Mouse (Mus musculus) liver, embryonic 18 days (tissue): ENCODE results near the gene Trim21. TPM values are rescaled to one million over a fixed set of nuclear protein-coding genes. Genes with fewer than 3 reads are reported as not detected.

Experiments
- polyA plus RNA-seq: library from polyadenylated mRNA; depleted of rRNA; stranded (reverse); fragments of >200 nt; gene quantifications from 2 replicates; pipeline ENCODE4 v1.2.3, GENCODE M21; 2012; rRNA removed

Trim21 gene
- 6.6 and 7.2 TPM in 2 replicates for polyA plus RNA-seq

DNA sequence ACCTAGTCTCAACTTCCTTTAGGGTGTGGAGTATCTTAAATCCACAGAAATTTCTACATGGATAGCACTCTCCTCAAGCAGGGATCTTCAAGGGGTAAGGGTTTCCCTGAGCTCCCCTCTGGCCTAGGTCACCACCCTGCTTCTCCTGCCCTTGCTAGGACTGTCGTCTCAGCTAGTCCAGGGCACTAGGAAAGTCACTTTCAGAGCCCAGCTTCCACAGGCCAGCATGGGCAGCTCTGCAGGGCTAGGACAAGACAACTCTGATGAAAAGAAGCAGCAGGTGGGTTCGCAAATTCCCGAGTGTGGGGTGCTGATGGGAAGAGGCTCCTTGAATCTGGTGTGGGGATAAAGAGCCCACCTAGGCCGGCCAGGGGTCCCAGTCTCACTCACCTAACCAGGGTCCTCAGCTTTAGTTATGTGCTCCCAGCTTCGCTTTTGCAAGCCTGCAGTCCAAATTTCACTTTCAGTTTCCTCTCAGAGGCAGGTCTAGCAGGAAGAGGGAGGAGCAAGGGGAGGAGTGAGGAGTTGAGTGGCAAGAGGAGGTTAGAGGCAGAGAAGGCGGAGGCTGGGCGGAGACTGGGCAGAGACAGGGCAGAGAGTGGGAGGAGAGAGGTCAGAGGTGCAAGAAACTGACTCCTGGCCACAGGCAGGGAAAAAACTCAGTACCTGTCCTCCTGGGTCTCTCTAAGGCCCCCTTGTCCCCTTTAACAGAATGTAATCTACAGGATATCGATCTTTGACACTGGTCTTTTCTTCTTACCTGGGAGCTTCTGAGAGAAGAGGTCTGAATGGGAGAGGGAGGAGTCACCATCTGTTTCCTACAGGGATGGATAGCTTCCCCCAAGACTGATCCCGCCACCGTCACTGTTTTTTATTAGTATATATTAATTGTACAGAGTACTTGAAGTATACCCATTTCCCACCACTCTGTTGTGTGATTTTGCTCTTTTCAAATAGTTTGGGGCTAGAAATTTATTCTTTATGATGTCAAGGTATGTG, at the start of gene Trim21:
Gene Trim21 (minus strand): TSS at position 488 of the 999 bp plus-strand sequence.

GRCm38 (mm10) chr7:102597378-102598031, 32.2 kb upstream of the Trim21 start, which contains the start of gene Olfr552:
Gene Olfr552 (plus strand): TSS chr7:102597770.

GRCm38 (mm10) chr7:102591786-102592185, 26.5 kb upstream of the Trim21 start, which contains the start of gene Olfr551:
Gene Olfr551 (minus strand): TSS chr7:102591886.

DNA sequence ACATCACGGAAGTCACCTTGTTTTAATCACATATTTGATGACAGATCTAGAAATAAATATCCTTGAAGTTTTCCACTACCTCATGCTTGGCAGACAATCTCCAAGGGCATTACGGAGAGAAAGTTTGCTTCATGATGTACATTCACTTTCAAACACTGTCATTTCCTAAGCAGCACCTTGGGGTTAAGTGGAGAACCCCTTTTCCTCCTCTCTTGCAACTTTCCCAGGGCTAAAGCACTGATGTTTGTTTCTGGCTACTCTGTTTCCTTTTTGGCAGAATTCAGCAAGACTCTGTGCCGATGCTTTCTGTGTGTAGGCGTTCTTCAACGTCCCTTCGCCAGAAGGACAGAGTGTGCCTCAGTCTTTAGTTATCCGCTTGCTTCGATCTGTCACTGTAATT, 5.9 kb upstream of the Trim21 start, which contains the start of gene Olfr550:
Gene Olfr550 (plus strand): TSS at position 301 of the 400 bp plus-strand sequence.

GRCm38 (mm10) chr7:102549570-102549969, 15.7 kb downstream of the Trim21 start, which contains the start of gene Olfr549:
Gene Olfr549 (plus strand): TSS chr7:102549870.

DNA sequence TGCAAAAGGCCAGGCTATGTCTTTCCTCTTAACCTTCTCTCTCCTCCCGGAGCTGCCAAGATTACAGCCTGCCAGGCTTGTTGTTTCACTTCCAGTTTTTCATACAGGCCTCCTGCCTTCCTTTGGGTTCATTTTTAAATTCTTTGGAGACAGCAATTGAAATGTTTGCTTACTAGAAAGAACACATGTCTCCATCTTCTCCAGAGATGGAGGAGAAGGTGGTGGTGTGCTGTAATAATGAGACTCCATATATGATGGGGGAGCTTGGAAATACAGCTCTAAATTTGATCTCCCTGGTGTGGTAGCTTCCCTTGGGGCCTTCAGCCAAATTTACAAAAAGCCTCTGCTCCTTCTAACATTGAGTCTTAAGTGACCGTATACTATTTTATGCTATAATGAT, 24.7 kb downstream of the Trim21 start, which contains the start of gene Olfr548-ps1:
Gene Olfr548-ps1 (plus strand): TSS at position 301 of the 400 bp plus-strand sequence.

DNA sequence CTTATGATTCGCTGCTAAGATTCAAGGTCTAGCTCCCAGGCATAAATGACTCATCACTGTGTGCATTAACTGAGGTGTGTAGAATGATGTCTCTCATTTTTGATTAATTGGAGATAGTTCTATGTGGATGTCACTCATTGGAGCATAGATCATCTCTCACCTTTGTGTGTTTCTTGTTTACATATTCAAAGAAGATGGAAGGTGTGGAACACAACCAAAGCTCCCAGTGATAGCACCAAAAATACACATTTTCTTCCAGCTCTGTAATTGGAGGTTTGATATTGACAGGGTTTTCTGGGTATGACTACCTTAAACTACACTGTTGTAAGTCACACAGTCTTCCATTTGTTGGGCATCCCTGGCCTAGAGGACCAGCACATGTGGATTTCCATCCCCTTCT, 30.8 kb downstream of the Trim21 start, which contains the start of gene Olfr547:
Gene Olfr547 (plus strand): TSS at position 301 of the 400 bp plus-strand sequence.

Other genes with a start within 250 kb of the Trim21 start
- 46.4 and 47.7 TPM in 2 replicates for gene Rrm1, start 123.8 kb downstream of the Trim21 start, polyA plus RNA-seq
- gene Olfr543, start 83.8 kb downstream of the Trim21 start, polyA plus RNA-seq, result not detected in 2 replicates
- gene Olfr544, start 77.2 kb downstream of the Trim21 start, polyA plus RNA-seq, result not detected in 2 replicates
- gene Olfr545, start 65.9 kb downstream of the Trim21 start, polyA plus RNA-seq, result not detected in 2 replicates
- gene Olfr547, start 30.7 kb downstream of the Trim21 start, polyA plus RNA-seq, result not detected in 2 replicates
- not detected in 2 replicates for gene Olfr548-ps1, start 24.6 kb downstream of the Trim21 start, polyA plus RNA-seq
- gene Olfr549, start 15.6 kb downstream of the Trim21 start, polyA plus RNA-seq, result not detected in 2 replicates
- not detected in 2 replicates for gene Olfr550, start 6.0 kb upstream of the Trim21 start, polyA plus RNA-seq
- gene Olfr551, start 26.4 kb upstream of the Trim21 start, polyA plus RNA-seq, result not detected in 2 replicates
- not detected in 2 replicates for gene Olfr552, start 32.3 kb upstream of the Trim21 start, polyA plus RNA-seq
- not detected in 2 replicates for gene Olfr553, start 52.7 kb upstream of the Trim21 start, polyA plus RNA-seq
- gene Olfr554, start 72.9 kb upstream of the Trim21 start, polyA plus RNA-seq, result not detected in 2 replicates
- not detected in 2 replicates for gene Olfr555, start 93.3 kb upstream of the Trim21 start, polyA plus RNA-seq
- not detected in 2 replicates for gene Olfr556, start 99.4 kb upstream of the Trim21 start, polyA plus RNA-seq
- gene Trim68, start 121.8 kb upstream of the Trim21 start, polyA plus RNA-seq, result 3.2 and 3.4 TPM in 2 replicates
- gene Olfr557, start 130.4 kb upstream of the Trim21 start, polyA plus RNA-seq, result not detected in 2 replicates
- gene Olfr558, start 136.7 kb upstream of the Trim21 start, polyA plus RNA-seq, result 0.02 TPM in 2 replicates
- not detected in 2 replicates for gene Olfr33, start 153.6 kb upstream of the Trim21 start, polyA plus RNA-seq
- not detected in 2 replicates for gene Olfr559, start 162.0 kb upstream of the Trim21 start, polyA plus RNA-seq
- not detected in 2 replicates for gene Olfr560, start 193.9 kb upstream of the Trim21 start, polyA plus RNA-seq
- 0.24 and 0.48 TPM in 2 replicates for gene Olfr78, start 194.0 kb upstream of the Trim21 start, polyA plus RNA-seq
- gene Olfr561, start 205.7 kb upstream of the Trim21 start, polyA plus RNA-seq, result 0.05 TPM in 1 of 2 replicates, not detected in the other
- gene Olfr564, start 238.0 kb upstream of the Trim21 start, polyA plus RNA-seq, result not detected in 2 replicates